Mouse (Mus musculus): ENCODE results near the gene Pip4k2c.
"Not testable (repeated sequence)": the region's sequence is repeated elsewhere in the genome, so short reads cannot be mapped to it uniquely, and the experiment has no call there.

Pip4k2c gene

DNA sequence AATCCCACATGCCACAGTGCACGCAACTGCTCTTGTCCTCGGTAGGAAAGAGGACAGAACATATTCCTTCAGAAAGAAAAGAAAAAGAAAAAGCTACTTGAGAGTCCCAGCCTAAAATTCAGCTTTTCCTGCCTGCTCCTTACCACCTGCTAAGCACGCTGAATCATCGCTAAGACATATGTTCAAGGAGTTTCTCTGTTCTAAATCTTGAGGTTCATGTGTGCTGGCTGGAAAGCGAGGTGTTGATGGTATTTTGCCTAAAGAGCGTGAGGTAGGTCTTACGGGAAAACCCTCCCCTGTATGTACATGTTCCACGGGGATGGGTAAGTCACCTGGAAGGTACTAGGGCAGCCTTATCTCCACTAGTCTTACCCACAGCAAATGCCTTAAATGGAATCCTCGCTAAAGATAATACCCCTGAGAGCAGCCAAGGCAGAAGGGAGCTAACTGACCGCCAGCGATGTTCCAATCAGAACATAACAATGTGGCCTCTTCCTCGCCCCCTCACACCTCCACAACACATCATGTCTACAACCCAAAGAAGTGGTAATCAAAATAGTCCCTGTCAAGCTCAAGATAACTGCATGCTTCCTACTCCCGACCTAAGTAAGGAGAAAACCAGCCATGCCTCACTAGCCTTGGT is 1.3 kb downstream of the Pip4k2c start:
- peak; percentile 72 for DNase-seq (ENCODE audit: low read depth, low spot score)

DNA sequence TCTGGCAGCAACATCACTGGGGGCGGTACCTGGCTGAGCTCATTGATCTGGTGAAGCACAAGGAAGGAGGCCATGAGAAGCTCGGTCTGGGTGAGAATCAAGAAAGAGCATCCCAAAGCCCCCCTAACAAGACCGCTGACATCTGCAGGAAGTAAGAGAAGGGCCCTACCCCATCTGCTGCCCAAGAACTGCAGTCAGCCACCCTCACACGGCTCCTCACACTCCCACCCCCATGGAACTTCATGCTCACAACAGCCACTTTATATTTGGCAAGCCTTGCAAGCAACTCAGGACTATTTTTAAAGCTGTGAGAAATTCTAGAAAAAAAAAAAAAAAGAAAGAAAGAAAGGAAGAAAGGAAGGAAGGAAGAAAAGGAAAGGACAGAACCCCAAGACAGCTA is 2.5 kb downstream of the Pip4k2c start:
- peak; percentile 83 for DNase-seq (ENCODE audit: low read depth, low spot score)

DNA sequence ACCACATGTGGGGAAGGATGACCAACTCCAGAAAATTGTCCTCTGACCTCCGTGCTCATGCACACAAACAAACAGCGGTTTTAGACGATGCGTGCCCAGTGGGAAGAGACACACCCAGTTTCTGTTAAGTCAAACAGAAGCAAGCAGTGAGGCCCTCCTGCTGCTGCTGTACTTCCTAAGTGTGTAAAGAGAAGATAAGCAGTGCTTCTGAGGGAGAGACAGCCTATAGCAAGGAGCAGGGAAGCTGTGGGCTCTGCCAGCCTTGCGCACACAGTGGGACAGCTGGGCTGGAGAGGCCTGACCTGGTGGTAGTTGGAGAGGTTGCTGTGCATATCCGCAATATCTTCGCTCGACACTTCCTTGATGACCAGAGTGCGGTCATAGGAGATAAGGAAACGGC is 6.0 kb downstream of the Pip4k2c start:
- no peak for DNase-seq (ENCODE audit: low read depth, low spot score)

DNA sequence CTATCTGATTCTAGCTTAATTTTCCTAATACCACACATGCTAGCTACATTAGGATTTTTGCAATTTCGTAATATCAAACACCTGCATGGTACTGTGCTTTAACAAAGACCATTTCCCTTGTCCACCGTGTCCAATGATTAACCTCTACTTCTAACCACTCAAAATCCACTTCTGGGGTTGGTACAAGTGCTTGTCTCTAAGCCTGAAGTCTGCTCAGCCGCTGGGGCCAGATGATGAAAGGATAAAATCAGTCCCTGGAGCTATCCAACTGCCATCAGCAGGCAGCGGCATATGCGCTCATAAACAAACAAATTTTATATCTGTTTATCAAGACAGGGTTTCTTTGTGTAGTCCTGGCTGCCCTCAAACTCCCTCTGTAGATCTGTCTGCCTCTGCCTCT is 6.8 kb downstream of the Pip4k2c start:
- no peak for DNase-seq (ENCODE audit: low read depth, low spot score)

DNA sequence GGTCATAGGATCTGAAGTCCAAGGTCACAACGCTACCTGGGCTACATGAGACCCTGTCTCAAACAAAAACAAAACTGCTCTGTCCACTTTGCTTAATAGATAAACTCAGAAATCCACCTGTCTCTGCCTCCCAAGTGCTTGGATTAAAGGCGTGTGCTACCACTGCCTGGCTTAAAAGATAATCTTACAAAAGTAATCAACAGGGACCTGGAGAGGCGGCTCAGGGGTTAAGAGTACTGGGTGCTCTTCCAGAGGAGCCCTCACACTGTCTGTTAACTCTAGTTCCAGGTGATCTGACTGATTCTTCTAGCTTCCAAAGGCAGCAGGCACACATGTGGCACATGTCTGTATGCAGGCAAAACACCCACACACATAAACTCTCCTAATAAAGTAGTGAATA is 8.3 kb downstream of the Pip4k2c start:
- no peak for DNase-seq (ENCODE audit: low read depth, low spot score)

DNA sequence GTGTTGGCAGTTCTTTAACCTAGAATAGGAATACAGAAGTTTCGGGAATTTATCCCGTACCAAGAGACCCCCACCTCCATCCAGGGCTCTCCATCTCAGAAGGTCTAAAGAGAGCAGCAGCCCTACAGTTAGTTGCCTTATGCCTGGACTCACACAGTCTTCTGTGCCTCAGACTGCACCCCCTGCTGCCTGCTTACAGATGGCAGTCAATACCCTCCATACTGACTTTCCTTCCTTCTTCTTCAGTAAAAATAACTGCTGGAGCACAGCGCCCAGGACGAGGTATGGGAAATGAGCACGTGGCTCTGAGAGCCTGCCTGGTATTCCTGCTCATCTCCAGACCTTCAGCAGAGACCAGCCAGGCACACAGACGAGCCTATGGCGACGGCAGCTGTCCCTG is 11.1 kb downstream of the Pip4k2c start:
- DNase-seq (ENCODE audit: low read depth, low spot score) = no peak

DNA sequence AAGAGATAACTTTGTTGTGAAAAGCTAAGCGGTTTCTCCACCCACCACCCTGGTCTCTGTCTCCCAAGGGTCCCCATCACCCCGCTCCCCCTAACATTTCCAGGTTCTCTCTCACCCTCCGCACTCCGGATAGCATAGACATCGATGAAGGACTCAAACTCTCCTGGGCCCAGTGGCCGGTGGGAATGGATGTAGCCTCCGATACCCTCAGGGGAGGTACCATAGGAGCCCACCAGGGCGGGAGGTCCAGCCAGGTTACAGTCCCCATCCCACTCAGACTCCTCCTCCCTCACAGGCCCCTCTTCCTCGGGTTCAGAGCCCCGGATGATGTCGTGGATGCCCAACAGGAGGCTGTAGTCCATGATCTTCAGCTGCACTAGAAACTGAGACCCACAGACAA is 11.9 kb downstream of the Pip4k2c start:
- no peak for DNase-seq (ENCODE audit: low read depth, low spot score)

DNA sequence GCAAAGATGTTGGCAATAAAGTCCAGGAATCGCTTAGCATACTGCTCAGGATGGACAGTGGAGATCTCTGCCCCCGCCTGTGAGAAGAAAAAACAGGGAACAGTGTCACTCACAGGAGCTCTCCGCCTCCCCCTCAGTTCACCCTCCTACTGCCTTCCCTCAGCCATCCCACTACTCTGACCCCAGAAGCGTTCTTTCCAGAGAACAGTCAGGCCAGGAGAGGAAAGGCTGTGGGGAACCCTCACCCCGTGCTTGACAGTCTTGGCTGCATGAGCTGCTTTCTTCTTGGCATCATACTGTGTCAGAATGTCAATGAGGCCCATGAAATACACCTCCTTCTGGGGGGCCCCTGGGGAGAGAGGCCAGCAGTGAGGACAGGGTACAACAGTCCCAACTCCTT is 12.3 kb downstream of the Pip4k2c start:
- no peak for DNase-seq (ENCODE audit: low read depth, low spot score)

DNA sequence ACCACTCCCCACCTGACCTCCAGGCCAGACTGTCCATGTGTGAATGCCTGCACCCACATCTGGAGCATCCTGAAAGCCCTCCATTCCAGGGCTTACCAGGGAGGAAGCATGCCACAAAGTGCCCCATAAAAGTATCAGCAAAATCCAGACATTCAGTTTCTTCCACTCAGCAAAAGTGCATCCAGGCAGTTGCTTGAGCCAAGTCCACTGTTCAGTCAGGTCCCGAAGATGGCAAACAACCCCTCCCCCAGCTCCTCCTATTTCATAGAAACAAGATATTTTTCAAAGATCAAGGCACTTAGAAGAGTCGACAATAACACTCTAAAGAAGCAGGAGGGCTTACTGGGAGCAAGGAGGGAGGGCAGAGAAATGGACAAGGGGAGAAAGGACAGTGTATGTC is 12.9 kb downstream of the Pip4k2c start:
- no peak for DNase-seq (ENCODE audit: low read depth, low spot score)

DNA sequence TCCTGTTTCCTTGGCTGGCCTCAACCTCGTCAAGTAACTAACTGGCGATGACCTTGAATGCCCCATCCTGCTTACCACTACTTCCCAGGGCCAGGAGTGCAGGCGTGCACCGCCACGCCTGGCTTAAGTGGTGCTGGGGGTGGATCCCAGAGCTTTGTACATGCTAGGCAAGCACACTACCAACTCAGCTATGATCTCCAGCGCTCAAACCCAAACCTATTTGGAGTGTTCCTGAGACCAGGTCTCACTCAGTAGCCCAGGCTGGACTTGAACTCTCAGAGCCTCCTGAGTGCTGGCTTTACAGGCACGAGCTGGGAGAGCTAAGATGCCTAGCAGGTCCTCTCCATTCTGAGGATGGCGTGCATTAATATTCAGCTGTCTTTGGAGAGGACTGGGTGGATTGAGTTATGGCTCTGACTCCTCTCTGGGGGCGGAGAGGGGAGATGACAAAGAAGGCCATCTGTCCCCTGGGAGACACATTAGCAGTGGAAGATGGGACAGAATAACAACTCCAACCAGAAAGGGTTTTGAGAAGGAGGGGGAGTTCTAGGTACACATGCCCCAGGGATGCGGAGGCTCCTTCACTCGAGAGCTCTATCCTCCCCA is 13.8 kb downstream of the Pip4k2c start:
- DNase-seq (ENCODE audit: low read depth, low spot score) = no peak

DNA sequence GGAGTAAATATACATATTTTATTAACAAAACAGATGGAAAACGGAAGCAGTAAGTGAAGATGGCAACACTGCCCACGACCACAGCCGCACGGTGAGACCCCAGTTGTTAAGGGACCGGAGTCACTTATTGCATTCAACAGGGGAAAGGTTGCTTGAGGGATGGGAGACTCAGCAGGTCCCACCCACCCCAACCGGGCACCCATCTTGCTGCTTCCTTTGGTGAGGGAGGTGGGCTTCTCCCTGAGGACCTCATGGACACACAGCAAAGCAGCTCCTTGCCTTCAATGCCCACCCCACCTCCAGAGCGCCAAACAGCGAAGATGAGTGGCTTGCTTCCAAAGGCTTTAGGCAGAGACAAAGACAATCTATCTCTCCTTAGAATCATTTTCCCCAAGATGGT is 14.3 kb downstream of the Pip4k2c start:
- no peak for DNase-seq (ENCODE audit: low read depth, low spot score)

DNA sequence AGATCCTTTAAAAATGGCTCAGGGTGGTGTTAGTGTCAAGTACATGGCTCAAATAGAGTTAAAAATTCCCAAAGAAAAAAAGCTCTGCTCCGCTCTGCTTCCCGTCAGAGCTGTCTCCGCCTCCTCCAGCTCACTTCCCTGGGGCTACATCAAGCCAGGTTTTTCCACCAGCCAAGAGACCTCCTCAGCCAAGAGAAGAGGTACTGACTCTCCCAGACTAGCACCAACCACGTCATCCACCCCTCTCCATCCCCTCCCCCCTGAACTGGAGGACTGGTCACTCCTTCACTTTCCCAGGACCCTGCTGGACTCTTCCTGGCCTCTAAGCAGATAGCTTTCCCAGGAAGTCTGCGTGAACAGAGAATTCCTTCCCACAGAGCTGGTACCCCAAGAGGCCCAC is 15.0 kb downstream of the Pip4k2c start:
- DNase-seq (ENCODE audit: low read depth, low spot score) = peak; percentile 79

DNA sequence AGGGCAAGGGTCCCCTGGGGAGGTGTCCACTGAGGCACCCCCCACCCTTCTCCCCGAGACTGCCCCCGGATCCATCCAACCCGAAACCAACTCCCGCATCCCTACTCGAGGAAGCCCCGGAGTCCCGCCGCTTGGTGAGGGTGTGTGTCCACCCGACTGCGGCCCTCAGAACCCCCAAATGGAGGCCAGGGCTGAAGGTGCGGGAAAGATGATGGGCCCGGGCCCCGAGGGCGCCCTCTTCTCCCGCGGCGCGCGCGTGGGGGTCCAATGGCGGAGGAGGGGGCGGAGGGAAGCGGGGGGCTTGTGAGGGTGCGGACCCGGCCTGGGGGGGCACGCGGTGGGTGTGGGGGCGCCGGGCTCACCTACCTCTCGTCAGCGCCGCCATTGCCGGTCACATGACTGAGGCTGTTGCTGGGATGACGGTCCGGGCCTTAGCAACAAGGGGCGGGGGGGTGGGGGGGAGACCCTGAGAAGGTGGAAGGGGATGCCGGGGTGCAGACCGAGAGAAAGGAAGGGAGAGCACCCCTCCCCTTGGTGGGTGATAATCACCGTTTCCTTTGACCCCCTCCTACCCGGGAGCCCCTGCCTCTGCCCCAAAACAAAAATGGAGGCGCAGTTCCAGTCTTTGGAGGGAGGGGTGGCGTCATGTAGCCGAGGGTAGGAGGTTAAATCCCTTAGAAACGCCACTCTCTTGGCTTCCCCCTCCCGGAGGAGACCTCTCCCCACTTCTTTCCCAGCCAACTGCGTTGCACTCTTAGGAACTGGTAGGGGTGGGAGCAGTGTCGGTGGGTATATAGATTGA is 15.9 kb downstream of the Pip4k2c start, which contains the start of gene Dtx3:
Dtx3 (minus strand) TSS at position 401 of the 802 bp plus-strand sequence.
- no peak for DNase-seq (ENCODE audit: low read depth, low spot score)

DNA sequence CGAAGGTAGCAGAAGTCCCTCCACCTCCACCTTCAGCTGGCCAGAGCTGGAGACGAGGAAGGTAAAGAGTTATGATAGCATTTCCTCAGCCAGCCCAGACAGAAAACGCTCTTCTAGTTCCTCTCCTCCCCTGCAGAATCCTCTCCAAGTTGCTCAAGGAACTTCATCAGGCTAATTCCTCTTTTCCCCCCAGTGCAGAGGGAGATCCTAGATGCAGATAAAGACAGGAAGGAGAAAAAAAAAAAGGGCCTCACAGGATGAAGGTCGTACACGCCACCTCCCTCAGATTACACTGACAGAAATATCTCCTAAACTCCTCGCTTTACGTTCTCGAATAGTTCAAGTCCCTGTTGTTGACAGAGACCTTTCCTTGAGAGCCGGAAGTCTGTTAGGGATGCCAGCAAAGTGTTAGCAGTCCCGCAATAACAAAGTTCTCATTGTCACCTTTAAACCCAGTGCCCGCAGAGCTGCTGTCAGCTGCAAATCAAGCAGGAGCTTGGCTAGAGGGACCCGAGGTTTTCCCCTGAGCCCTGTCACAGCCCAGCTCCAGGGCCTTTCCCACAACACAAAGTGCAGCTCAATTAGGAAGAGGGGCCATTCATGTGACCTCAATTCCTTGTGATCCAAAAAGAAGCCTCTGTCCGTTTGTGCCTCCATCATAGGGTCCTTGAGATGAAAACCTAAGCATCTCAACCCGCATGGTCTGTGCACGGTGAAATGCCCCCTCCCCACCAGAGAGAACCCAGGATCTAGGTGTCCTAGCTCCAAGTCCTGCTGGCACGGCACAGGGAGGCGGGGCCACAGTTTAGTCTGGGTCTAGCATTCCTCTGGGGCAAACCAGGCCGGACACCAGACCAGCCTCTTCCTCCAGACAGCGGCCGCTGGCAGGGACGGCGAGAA is 16.7 kb downstream of the Pip4k2c start:
- DNase-seq (ENCODE audit: low read depth, low spot score) = no peak

DNA sequence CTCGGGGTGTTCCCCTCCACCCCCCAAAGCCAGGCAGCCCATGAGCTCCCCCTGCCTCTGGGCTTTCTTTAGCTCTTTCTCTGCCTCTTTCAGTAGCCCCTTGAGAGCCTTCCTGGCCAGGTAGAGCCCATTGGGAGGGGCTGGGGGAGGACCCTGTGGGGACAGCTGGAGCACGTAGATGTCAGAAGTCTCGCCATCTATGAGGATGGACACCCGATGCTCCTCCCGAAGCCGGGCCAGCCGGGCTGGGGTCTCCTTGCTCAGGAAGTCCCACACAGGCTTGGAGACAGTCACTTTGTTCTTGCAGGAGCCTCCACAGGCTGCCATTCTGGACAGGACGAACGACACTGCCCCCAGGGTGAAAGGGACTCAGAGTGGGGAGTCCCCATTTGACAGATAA is 18.4 kb downstream of the Pip4k2c start:
- no peak for DNase-seq (ENCODE audit: low read depth, low spot score)

DNA sequence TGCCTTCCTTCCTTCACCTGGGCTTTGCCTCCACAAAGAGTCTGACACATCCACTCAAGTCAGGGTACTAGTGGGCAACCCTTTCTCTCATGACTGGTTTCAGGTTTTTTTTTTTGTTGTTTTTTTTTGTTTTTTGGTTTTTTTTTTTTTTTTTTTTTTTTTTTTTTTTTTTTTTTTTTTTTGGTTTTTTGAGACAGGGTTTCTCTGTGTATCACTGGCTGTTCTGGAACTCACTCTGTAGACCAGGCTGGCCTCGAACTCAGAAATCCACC is 19.4 kb downstream of the Pip4k2c start:
- DNase-seq (ENCODE audit: low read depth, low spot score) = not testable (repeated sequence)

DNA sequence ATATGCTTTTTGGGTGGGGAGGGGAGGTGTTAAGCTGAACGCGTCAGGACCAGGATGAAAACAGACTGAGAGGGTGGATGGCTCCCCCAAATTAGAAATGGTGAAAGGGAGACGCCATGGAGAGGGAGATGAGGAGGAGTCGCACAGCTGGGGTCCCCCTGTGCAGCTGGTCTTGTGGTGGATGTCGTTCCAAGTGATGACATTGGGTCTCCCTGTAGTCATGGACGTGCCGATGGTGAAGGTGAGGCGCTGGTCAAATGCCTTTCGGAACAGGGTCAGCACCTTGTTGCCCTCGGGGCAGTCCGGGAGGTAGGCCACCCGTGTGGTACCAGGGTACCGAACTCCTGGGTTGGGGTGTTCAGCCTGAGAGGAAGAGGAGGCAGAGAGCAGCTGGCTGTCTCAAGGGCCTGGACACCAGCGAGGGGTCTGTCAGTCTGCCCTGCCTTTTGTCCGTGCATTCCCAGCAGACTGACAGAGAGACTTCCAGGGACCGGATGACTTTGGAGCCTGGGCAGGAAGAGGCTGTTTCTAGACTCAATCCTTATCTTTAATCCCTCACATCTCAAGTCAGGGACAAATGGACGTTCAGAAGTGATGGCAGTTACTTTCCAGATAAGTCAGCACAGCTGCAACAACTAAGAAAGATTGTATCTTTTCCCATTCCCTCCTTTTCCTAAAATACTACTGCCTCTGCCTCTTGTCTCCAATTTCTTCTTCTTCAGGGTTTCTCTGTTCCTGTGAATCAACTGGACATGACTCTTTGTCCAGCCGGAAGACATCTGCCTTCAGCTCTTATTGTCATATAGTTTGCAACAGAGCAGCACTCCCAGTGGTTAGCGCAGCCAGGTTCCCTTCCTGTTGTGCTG is 20.0 kb downstream of the Pip4k2c start:
- no peak for DNase-seq (ENCODE audit: low read depth, low spot score)

DNA sequence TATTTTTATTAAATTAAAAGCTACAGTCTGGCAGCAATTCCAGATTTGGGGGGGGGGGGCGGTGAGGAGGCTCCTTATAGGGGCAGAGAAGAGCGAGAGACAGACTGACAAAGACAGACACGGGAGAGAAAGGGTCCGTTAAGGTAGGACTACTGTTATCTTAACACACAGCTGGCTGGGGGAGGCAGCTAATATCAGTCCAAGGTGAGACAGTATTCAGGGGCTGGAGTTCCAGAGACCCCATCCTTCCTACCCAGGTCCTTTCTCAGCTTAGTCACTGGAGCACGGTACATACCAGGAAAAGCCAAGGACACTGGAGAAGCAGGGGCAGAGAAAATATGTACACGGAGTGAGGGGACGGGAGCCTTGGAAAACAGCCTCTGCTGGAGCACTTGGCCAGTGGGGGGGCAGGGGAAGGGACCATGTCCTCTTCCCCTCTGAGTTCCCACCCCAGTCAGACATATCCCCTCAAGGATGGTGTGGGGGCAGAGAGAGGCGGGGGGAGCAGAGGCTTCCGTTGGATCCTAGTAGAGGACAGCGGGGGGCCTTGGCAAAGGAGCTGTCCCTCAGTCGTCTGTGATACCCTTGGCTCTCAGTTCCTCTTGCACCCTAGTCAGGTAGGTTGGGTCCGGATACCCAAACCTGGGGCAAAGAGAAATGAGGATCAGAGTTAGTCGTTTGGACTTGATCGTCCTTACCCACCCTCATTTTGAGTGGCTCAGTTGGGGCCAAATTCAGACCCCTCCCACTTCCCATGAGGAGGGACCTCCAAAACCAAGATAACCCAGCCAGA is 20.8 kb downstream of the Pip4k2c start:
- DNase-seq (ENCODE audit: low read depth, low spot score) = no peak

DNA sequence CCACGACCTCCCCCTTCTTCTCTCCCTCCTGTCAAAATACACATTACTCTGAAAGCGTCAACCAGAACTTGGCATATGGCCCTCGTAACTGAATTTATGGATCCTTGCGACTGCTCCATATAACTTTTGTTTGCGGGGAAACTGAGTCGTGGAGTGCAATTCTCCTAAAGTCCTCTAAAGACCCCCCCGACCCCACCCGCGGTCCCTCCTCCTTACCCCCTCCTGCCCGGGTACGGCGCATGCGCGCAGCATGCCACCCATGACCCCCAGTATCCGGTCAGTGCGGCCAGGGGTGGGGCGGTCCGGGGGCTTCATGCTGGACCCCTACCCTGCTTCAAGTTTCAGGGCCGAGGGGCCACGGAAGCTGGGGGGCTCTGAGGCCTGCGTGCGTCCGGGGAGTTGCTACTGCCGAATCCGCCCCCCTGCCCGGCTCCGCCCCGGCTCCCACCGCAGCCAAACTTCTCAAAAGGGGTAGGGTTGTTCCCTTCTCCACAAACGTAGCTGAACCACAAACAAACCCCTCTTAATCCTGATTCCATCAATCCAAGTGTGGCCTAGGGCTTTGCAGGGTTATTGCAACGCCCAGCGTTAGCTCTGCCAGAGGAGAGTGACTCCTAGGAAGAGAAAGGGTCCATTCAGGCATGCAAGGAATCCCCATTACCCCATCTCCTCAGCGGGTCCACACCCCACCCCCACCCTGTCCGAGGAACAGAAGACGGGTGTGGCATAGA is 21.6 kb downstream of the Pip4k2c start, which contains the start of gene Arhgef25:
Arhgef25 (minus strand) TSS at position 433 of the 731 bp plus-strand sequence.
- no peak for DNase-seq (ENCODE audit: low read depth, low spot score)
